In the genomic region with DNA sequence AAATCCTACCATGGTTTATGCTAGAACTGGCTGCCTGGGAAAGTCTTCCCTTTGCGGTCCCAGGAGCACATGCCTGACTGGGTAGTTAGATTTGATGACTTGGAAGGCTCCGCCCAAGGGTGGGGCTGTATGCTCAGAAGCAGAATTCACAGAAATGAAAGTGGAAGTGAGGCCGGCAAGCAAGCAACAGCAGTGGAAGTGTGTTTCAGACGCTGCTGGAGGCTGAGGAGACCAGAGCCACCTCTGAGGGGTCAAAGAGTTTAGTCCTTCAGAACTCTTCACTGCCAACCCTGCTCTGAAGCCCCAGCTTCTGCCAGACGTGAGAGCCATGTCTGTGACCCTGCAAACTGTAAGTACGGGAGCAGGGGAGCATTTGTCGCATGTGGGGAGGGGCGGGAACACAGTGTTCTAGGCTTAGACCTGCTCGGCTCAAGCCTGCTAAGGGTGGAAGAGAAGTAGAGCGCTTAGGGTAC, we compare ENCODE assay signal across 8 mouse cellular contexts. TPM values are rescaled to one million over a fixed set of nuclear protein-coding genes. Genes with fewer than 3 reads are reported as not detected.
DNase-seq lines count a peak whose midpoint lies in the region; ATAC-seq and TF ChIP-seq lines count a peak whose summit lies in the region.

A gene (plus strand): TSS at position 134 of the 473 bp plus-strand sequence.

- H3K36me3 ChIP-seq in ES-Bruce4 (ENCODE audit: control insufficient read depth, insufficient read depth, low read length, poor library complexity, severe bottlenecking), result peaks cover 22% of the 10 kb centered on the region
- H3K36me3 ChIP-seq in hindbrain, postnatal 0 days (ENCODE audit: insufficient read depth, low read length), result peaks cover 18% of the 10 kb centered on the region
- peaks cover 23% of the 10 kb centered on the region for H3K36me3 ChIP-seq in liver, embryonic 14.5 days (replicated peaks; ENCODE audit: control insufficient read depth, insufficient read depth, low read depth)
- peaks cover 21% of the 10 kb centered on the region for H3K36me3 ChIP-seq in neural tube, embryonic 15.5 days

- no peaks in the 10 kb centered on the region for H3K9me3 ChIP-seq in ES-Bruce4 (replicated peaks; ENCODE audit: control insufficient read depth, insufficient read depth, low read length, poor library complexity, severe bottlenecking)
- no peaks in the 10 kb centered on the region for H3K9me3 ChIP-seq in hindbrain, postnatal 0 days (ENCODE audit: low read length)
- H3K9me3 ChIP-seq in liver, embryonic 14.5 days (ENCODE audit: control insufficient read depth, low read length), result no peaks in the 10 kb centered on the region
- H3K9me3 ChIP-seq in neural tube, embryonic 15.5 days (replicated peaks), result no peaks in the 10 kb centered on the region

- TF ChIP-seq EP300 in ES-Bruce4 (IDR thresholded peaks at IDR 0.05; ENCODE audit: insufficient read depth, low read depth, low read length), result no peak
- TF ChIP-seq EP300 in liver, embryonic 14.5 days (IDR thresholded peaks at IDR 0.05; ENCODE audit: low read depth), result no peak

- H3K4me1 ChIP-seq in ES-Bruce4 (ENCODE audit: control insufficient read depth, insufficient read depth, low read length), result peaks cover 5% of the 10 kb centered on the region
- H3K4me1 ChIP-seq in hindbrain, postnatal 0 days (ENCODE audit: insufficient read depth, low read length), result no peaks in the 10 kb centered on the region
- peaks cover 13 to 37% of the 10 kb centered on the region in 2 experiments for H3K4me1 ChIP-seq in liver, embryonic 14.5 days (replicated peaks; ENCODE audit: control insufficient read depth in 2 of 2, insufficient read depth in 2 of 2, low read length in 1 of 2)
- peaks cover 17% of the 10 kb centered on the region for H3K4me1 ChIP-seq in neural tube, embryonic 15.5 days

- WGBS in hindbrain, postnatal 0 days, result 38% methylated on average over 10 of the region's 10 CpGs
- 2% methylated on average over 10 of the region's 10 CpGs for WGBS in liver, embryonic 14.5 days (ENCODE audit: insufficient replicate concordance)
- 38% methylated on average over 10 of the region's 10 CpGs for WGBS in neural tube, embryonic 15.5 days

- H3K4me3 ChIP-seq in ES-Bruce4 (ENCODE audit: low read depth, low read length), result peak within 1 kb of the TSS; percentile 7; the same call in 1 of the 2 replicates
- H3K4me3 ChIP-seq in hindbrain, postnatal 0 days (ENCODE audit: low read length), result peak within 1 kb of the TSS; percentile 18; the same call in 1 of the 2 replicates
- H3K4me3 ChIP-seq in liver, embryonic 14.5 days (ENCODE audit: insufficient read depth in 1 of 2, low read depth in 2 of 2, low read length in 2 of 2), result peak within 1 kb of the TSS; percentile 90 to 96
- H3K4me3 ChIP-seq in neural tube, embryonic 15.5 days (replicated peaks), result peak within 1 kb of the TSS; percentile 25

- no peak for TF ChIP-seq CTCF in ES-Bruce4 (IDR thresholded peaks at IDR 0.05; ENCODE audit: low read depth, low read length)
- no peak for TF ChIP-seq CTCF in hindbrain, postnatal 0 days (IDR thresholded peaks at IDR 0.05; ENCODE audit: low read depth)
- TF ChIP-seq CTCF in liver, embryonic 14.5 days (IDR thresholded peaks at IDR 0.05; ENCODE audit: low read depth), result no peak

- DNase-seq in adrenal gland, adult 8-10 months, result peak; percentile 86
- peak; percentile 85 for DNase-seq in gastrocnemius, adult 18-20 months (ENCODE audit: low spot score)
- no peak for DNase-seq in hindbrain, postnatal 0 days (ENCODE audit: low spot score)
- peak; percentile 85 to 91 (median 86) for DNase-seq in liver, embryonic 14.5 days (ENCODE audit: low read depth in 3 of 3, low spot score in 3 of 3)
- no peak for DNase-seq in cerebellum, adult 8-10 months
- DNase-seq in frontal cortex, adult 2 months (ENCODE audit: extremely low spot score in 1 of 2, low spot score in 1 of 2), result no peak

- peak within 1 kb of the TSS; percentile 35 for H3K4me2 ChIP-seq in hindbrain, postnatal 0 days (ENCODE audit: low read depth, low read length)
- H3K4me2 ChIP-seq in liver, embryonic 14.5 days (ENCODE audit: low read depth), result peak within 1 kb of the TSS; percentile 78
- peak within 1 kb of the TSS; percentile 25 for H3K4me2 ChIP-seq in neural tube, embryonic 15.5 days

- no peaks in the 10 kb centered on the region for H3K27me3 ChIP-seq in ES-Bruce4 (ENCODE audit: control insufficient read depth, insufficient read depth, low read length, poor library complexity, severe bottlenecking)
- H3K27me3 ChIP-seq in hindbrain, postnatal 0 days (ENCODE audit: insufficient read depth, low read length), result no peaks in the 10 kb centered on the region
- no peaks in the 10 kb centered on the region for H3K27me3 ChIP-seq in liver, embryonic 14.5 days (ENCODE audit: control insufficient read depth, insufficient read depth, low read length)
- no peaks in the 10 kb centered on the region for H3K27me3 ChIP-seq in neural tube, embryonic 15.5 days (replicated peaks)

- no peak for TF ChIP-seq POLR2A in ES-Bruce4 (IDR thresholded peaks at IDR 0.05; ENCODE audit: insufficient read depth, low read length)

- ATAC-seq in hindbrain, postnatal 0 days, result no peak
- ATAC-seq in liver, embryonic 14.5 days (ENCODE audit: insufficient read depth), result peak; percentile 83
- no peak for ATAC-seq in neural tube, embryonic 15.5 days (ENCODE audit: low FRiP score)

- peak within 1 kb of the TSS; percentile 7; the same call in 1 of the 2 replicates for H3K27ac ChIP-seq in ES-Bruce4 (ENCODE audit: insufficient read depth, low read length)
- H3K27ac ChIP-seq in hindbrain, postnatal 0 days, result no peak within 1 kb of the TSS
- H3K27ac ChIP-seq in liver, embryonic 14.5 days, result peak within 1 kb of the TSS; percentile 95
- no peak within 1 kb of the TSS; the same call in 1 of the 2 replicates for H3K27ac ChIP-seq in neural tube, embryonic 15.5 days (replicated peaks)

- peak within 1 kb of the TSS; percentile 20 for H3K9ac ChIP-seq in ES-Bruce4 (ENCODE audit: low read depth, poor library complexity, severe bottlenecking)
- peak within 1 kb of the TSS; percentile 18; the same call in 1 of the 2 replicates for H3K9ac ChIP-seq in hindbrain, postnatal 0 days (replicated peaks; ENCODE audit: low read length)
- H3K9ac ChIP-seq in liver, embryonic 14.5 days (replicated peaks), result peak within 1 kb of the TSS; percentile 90
- H3K9ac ChIP-seq in neural tube, embryonic 15.5 days (replicated peaks), result no peak within 1 kb of the TSS

RNA-seq across cellular contexts. Expression of the gene that starts here (rescaled TPM):
- polyA plus RNA-seq in ES-Bruce4 (2011; ENCODE audit: insufficient read depth, insufficient read length, low read depth, missing spikeins), result 6.7 and 9.0 TPM in 2 replicates
- 10 to 100 TPM; 34.4 to 50.3 (median 46.5) TPM for total RNA-seq in adrenal gland, adult 8-10 months (2022)
- 1 to 10 TPM; 8.6 to 8.7 TPM for total RNA-seq in gastrocnemius, adult 18-20 months (2021)
- 3.9 and 4.2 TPM in 2 replicates for total RNA-seq in hindbrain, postnatal 0 days (2014; rRNA removed)
- polyA plus RNA-seq in hindbrain, postnatal 0 days (2015; fragmentation: Nextera tagmentation; extraction: Ambion mirVana), result 5.3 and 5.8 TPM in 2 replicates
- 14.0 and 17.2 TPM in 2 replicates for polyA plus RNA-seq in liver, embryonic 14.5 days (2012; rRNA removed)
- polyA plus RNA-seq in liver, embryonic 14.5 days (2014; fragmentation: Nextera tagmentation; extraction: Ambion mirVana), result 21.3 and 22.1 TPM in 2 replicates
- 3.9 and 17.0 TPM in 2 replicates for polyA plus RNA-seq in neural tube, embryonic 15.5 days (2015; fragmentation: Nextera tagmentation; extraction: Ambion mirVana)
- 9.0 and 9.1 TPM in 2 replicates for polyA plus RNA-seq in frontal cortex, adult 2 months (2012; rRNA removed)

Comparison
In these comparisons a context has a peak if more than half of its experiments do, and no peak if none do; other contexts are left out.
1. H3K27ac ChIP-seq: peak in ES-Bruce4 (single experiment) and liver, embryonic 14.5 days (single experiment); none in hindbrain, postnatal 0 days (single experiment) and neural tube, embryonic 15.5 days (single experiment).
2. H3K4me3 ChIP-seq: peak in every context shown above with its lines; median percentile 93 in liver, embryonic 14.5 days; 25 in neural tube, embryonic 15.5 days; 18 in hindbrain, postnatal 0 days; 7 in ES-Bruce4.
3. DNase-seq: peak in adrenal gland, adult 8-10 months (single experiment), gastrocnemius, adult 18-20 months (single experiment) and liver, embryonic 14.5 days (3 of 3); none in hindbrain, postnatal 0 days (single experiment), cerebellum, adult 8-10 months (single experiment) and frontal cortex, adult 2 months (0 of 2).
4. H3K4me2 ChIP-seq: peak in every context shown above with its lines; median percentile 78 in liver, embryonic 14.5 days; 35 in hindbrain, postnatal 0 days; 25 in neural tube, embryonic 15.5 days.